ENCODE assay signal across 7 mouse cellular contexts in the genomic region with DNA sequence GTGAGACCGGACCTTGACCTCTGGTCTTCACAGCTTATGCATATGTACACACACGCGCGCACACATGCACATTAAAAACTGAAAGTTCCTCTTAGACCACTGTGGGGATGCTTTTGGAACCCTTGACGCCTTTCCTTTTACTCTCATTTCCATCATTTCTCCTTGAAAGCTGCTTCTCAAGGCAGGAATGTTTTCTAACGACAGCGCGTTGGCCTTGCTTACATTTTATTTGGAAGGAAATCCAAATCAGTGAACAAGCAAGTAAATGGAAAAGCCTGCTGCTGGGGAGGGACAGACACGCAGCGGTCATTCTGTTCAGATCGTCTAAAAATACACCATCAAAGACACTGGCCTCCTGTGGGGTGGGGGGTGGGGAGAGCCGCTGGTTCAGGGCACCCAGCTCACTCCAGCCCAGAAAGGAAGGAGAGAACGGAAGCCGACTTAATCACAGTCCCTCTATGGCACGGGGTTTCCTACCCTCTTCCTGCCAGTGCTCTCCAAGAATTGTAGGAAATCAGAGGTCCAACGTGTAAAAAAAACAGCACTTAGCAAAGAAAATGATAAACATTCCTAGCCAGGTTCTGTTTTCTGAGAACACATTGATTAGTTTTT.
DNase-seq lines count a peak whose midpoint lies in the region; ATAC-seq and TF ChIP-seq lines count a peak whose summit lies in the region.

No protein-coding gene starts in this region.

- peak; percentile 15 for DNase-seq in ZHBTc4 (ENCODE audit: low read depth, low spot score)
- DNase-seq in hindbrain, postnatal 0 days (ENCODE audit: low spot score) = no peak
- DNase-seq in thymus, postnatal 10 days (ENCODE audit: low spot score in 2 of 2) = no peak
- DNase-seq in Muller cell, postnatal 12 days (ENCODE audit: inconsistent ontology term) = no peak

- H3K27ac ChIP-seq in cortical plate, adult 2 months (ENCODE audit: insufficient read depth, low read length) = peak overlapping the region; percentile 60
- H3K27ac ChIP-seq in hindbrain, postnatal 0 days = peak overlapping the region; percentile 54
- no peak overlapping the region for H3K27ac ChIP-seq in liver, embryonic 15.5 days (replicated peaks)

- 46% methylated on average over 16 of the region's 16 CpGs for WGBS in hindbrain, postnatal 0 days
- WGBS in liver, embryonic 15.5 days (ENCODE audit: insufficient replicate concordance) = 28% methylated on average over 16 of the region's 16 CpGs

- no peaks in the 10 kb centered on the region for H3K27me3 ChIP-seq in hindbrain, postnatal 0 days (ENCODE audit: insufficient read depth, low read length)
- no peaks in the 10 kb centered on the region for H3K27me3 ChIP-seq in liver, embryonic 15.5 days

- H3K9ac ChIP-seq in hindbrain, postnatal 0 days (replicated peaks; ENCODE audit: low read length) = no peak overlapping the region
- no peak overlapping the region for H3K9ac ChIP-seq in liver, embryonic 15.5 days

- H3K4me3 ChIP-seq in cortical plate, adult 2 months (ENCODE audit: insufficient read depth, low read length) = no peak overlapping the region
- no peak overlapping the region for H3K4me3 ChIP-seq in hindbrain, postnatal 0 days (ENCODE audit: low read length)
- no peak overlapping the region for H3K4me3 ChIP-seq in liver, embryonic 15.5 days (replicated peaks)

- no peaks in the 10 kb centered on the region for H3K9me3 ChIP-seq in hindbrain, postnatal 0 days (ENCODE audit: low read length)
- H3K9me3 ChIP-seq in liver, embryonic 15.5 days (replicated peaks) = no peaks in the 10 kb centered on the region

- no peaks in the 10 kb centered on the region for H3K36me3 ChIP-seq in hindbrain, postnatal 0 days (ENCODE audit: insufficient read depth, low read length)
- H3K36me3 ChIP-seq in liver, embryonic 15.5 days (replicated peaks) = no peaks in the 10 kb centered on the region

- peaks cover 9% of the 10 kb centered on the region; the same call in 1 of the 2 replicates for H3K4me1 ChIP-seq in cortical plate, adult 2 months (ENCODE audit: control insufficient read depth, insufficient read depth, low read length)
- H3K4me1 ChIP-seq in hindbrain, postnatal 0 days (ENCODE audit: insufficient read depth, low read length) = peaks cover 6% of the 10 kb centered on the region; the same call in 1 of the 2 replicates
- peaks cover 6% of the 10 kb centered on the region; the same call in 1 of the 2 replicates for H3K4me1 ChIP-seq in liver, embryonic 15.5 days (replicated peaks)

- ATAC-seq in hindbrain, postnatal 0 days = no peak
- ATAC-seq in liver, embryonic 15.5 days (ENCODE audit: insufficient read depth) = no peak
- no peak; the same call in 1 of the 2 replicates for ATAC-seq in granulocyte monocyte progenitor cell, adult 5-6 weeks (replicated peaks; ENCODE audit: poor library complexity, severe bottlenecking)

- no peak for TF ChIP-seq POLR2A in cortical plate, adult 2 months (IDR thresholded peaks at IDR 0.05; ENCODE audit: extremely low read depth, insufficient read depth, low read length)

- 0 out of 2 replicates have a peak overlapping the region, but pooled peaks have one; percentile 8 for H3K4me2 ChIP-seq in hindbrain, postnatal 0 days (ENCODE audit: low read depth, low read length)
- H3K4me2 ChIP-seq in liver, embryonic 15.5 days = peak overlapping the region; percentile 20; the same call in 1 of the 2 replicates

- no peak for TF ChIP-seq CTCF in cortical plate, adult 2 months (IDR thresholded peaks at IDR 0.05; ENCODE audit: extremely low read depth, insufficient read depth, low read length)
- no peak for TF ChIP-seq CTCF in hindbrain, postnatal 0 days (IDR thresholded peaks at IDR 0.05; ENCODE audit: low read depth)
